Mouse (Mus musculus): ENCODE measurements around the gene Gm5615. TPM values are rescaled to one million over a fixed set of nuclear protein-coding genes. Genes with fewer than 3 reads are reported as not detected.

Gm5615 gene
- not detected for total RNA-seq (2021)
- long read RNA-seq, result 0 reads

DNA sequence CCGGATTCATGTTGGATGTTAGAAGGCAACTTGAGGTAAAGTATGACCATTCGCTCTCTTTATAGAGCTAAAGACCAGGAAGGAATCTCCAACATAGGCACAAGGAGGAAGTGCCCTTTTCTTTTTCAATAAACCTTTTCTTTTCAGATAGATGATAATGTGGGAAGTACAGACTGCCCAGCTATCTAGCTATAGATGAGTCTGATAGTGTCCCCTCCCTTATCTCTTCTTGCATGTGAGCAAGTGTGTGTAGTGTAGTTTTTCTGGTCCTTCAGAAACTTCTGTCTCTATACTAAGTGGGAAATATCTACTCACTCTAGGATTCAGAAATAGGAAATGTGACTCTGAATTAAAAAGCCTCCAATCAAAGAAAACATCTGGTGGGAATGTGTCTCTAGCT lies at the start of gene Gm5615:
TSS of gene Gm5615 (minus strand) at position 101 of the 400 bp plus-strand sequence.
- no peak for DNase-seq (ENCODE audit: low spot score in 2 of 2)

GRCm38 (mm10) chr9:36582535-36582934 lies 40.8 kb upstream of the Gm5615 start, which contains the start of gene Gm17689:
TSS of gene Gm17689 (minus strand) at chr9:36582635.
- DNase-seq (ENCODE audit: low spot score in 2 of 2), result no peak

DNA sequence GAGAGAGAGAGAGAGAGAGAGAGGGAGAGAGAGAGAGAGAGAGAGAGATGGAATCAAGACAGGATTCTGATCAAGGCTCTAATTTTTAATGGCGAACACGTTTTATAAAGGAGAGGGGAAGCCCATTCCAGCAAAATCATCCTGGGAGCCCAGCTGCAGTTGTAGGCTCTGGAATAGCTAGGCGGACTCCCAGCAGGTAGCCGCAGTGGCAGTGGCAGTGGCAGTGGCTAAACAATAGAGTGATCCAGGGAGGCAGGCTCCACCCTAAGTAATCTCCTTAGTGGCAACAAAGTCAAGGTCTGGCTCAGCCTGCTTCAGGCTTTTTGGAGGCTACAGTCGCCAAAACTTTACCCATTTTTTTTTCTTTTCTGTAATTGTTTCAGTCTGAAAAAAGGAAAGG lies 37.6 kb downstream of the Gm5615 start:
- DNase-seq (ENCODE audit: low spot score in 2 of 2), result no peak

- DNase-seq (ENCODE audit: low spot score in 2 of 2), result no peak
These were observed 45.9 kb downstream of the Gm5615 start for GRCm38 (mm10) chr9:36495824-36496223.

DNA sequence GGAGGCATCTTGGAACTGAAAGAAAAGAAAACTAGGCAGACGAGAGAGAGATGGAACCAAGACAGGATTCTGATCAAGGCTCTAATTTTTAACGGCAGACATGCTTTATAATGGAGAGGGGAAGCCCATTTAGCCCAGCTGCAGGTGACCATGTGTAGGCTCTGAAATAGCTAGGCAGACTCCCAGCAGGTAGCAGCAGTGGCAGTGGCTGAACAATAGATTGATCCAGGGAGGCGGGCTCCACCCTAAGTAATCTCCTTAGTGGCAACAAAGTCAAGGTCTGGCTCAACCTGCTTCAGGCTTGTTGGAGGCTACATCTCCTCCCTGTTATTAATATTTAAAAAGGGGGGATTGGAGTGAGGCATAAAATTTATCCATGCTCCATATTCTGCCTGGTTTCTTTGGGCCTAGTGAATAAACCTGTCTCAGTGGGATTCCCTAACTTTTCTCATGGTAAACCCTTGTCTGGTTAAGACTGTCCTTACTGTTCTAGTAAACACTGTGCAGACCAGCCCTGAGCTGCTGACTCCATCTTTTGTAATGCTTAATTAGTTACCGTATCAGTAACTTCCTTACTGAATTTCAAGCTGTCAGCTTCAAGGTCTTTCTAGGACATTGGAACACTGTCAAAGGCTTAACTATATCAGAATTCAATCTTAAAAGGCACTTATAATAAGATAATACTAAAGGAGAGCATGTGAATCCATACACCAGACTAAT lies 47.1 kb downstream of the Gm5615 start:
- DNase-seq (ENCODE audit: low spot score in 2 of 2), result no peak

Other genes with a start within 250 kb of the Gm5615 start
- not detected for gene Gm7257, start 110.1 kb downstream of the Gm5615 start, total RNA-seq (2021)
- gene Gm9513, start 66.3 kb downstream of the Gm5615 start, total RNA-seq (2021), result not detected
- not detected for gene Gm17689, start 40.7 kb upstream of the Gm5615 start, total RNA-seq (2021)
- gene A630095E13Rik, start 101.4 kb upstream of the Gm5615 start, total RNA-seq (2021), result not detected
- not detected for gene Acrv1, start 151.3 kb upstream of the Gm5615 start, total RNA-seq (2021)
- gene Chek1, start 185.1 kb upstream of the Gm5615 start, total RNA-seq (2021), result 1 to 10 TPM; 3.7 to 4.6 TPM
- 10 to 100 TPM; 77.9 to 79.1 TPM for gene Stt3a, start 225.7 kb upstream of the Gm5615 start, total RNA-seq (2021)